Mouse (Mus musculus): ENCODE data around the gene Fam122a. TPM values are rescaled to one million over a fixed set of nuclear protein-coding genes. Genes with fewer than 3 reads are reported as not detected.

Gene Fam122a
- polyA plus RNA-seq, 1 experiment from 2014 or later: 58.6 TPM

GRCm38 (mm10) chr19:24431381-24431780, 45.8 kb downstream of the Fam122a start:
- Histone ChIP-seq H3K27me3 (ENCODE audit: control insufficient read depth, insufficient read depth, low read length) (no peaks in the 10 kb centered on the region), H3K36me3 (ENCODE audit: control insufficient read depth, insufficient read depth, low read length) (no peaks in the 10 kb centered on the region), H3K4me1 (replicated peaks; ENCODE audit: control insufficient read depth, insufficient read depth, low read length) (no peaks in the 10 kb centered on the region), H3K4me2 (ENCODE audit: low read depth, low read length, severe bottlenecking) (no peak overlapping the region), H3K27ac (ENCODE audit: low read depth, low read length) (no peak overlapping the region), H3K9ac (ENCODE audit: low read length) (no peak overlapping the region), H3K4me3 (ENCODE audit: low read depth, low read length) (no peak overlapping the region), H3K9me3 (ENCODE audit: control insufficient read depth, low read length) (no peaks in the 10 kb centered on the region)
- WGBS: 91% methylated on average over 2 of the region's 2 CpGs
- ATAC-seq (replicated peaks; ENCODE audit: low FRiP score): no peak
- no peak for DNase-seq (ENCODE audit: low spot score)

- ATAC-seq (replicated peaks; ENCODE audit: low FRiP score): no peak
- Histone ChIP-seq H3K9me3 (ENCODE audit: control insufficient read depth, low read length) (no peaks in the 10 kb centered on the region), H3K4me1 (replicated peaks; ENCODE audit: control insufficient read depth, insufficient read depth, low read length) (no peaks in the 10 kb centered on the region), H3K27ac (ENCODE audit: low read depth, low read length) (no peak overlapping the region), H3K4me3 (ENCODE audit: low read depth, low read length) (no peak overlapping the region), H3K4me2 (ENCODE audit: low read depth, low read length, severe bottlenecking) (no peak overlapping the region), H3K27me3 (ENCODE audit: control insufficient read depth, insufficient read depth, low read length) (no peaks in the 10 kb centered on the region), H3K36me3 (ENCODE audit: control insufficient read depth, insufficient read depth, low read length) (no peaks in the 10 kb centered on the region), H3K9ac (ENCODE audit: low read length) (no peak overlapping the region)
- DNase-seq (ENCODE audit: low spot score): no peak
- 96% methylated on average over 3 of the region's 3 CpGs for WGBS
Observed at GRCm38 (mm10) chr19:24428011-24428410, 49.1 kb downstream of the Fam122a start.

- H3K27me3 ChIP-seq (ENCODE audit: control insufficient read depth, insufficient read depth, low read length): no peaks in the 10 kb centered on the region
- no peak overlapping the region for H3K4me3 ChIP-seq (ENCODE audit: low read depth, low read length)
- no peak overlapping the region for H3K27ac ChIP-seq (ENCODE audit: low read depth, low read length)
- ATAC-seq (replicated peaks; ENCODE audit: low FRiP score): no peak
- DNase-seq (ENCODE audit: low spot score): no peak
- H3K9ac ChIP-seq (ENCODE audit: low read length): no peak overlapping the region
- no peaks in the 10 kb centered on the region for H3K9me3 ChIP-seq (ENCODE audit: control insufficient read depth, low read length)
- H3K4me2 ChIP-seq (ENCODE audit: low read depth, low read length, severe bottlenecking): no peak overlapping the region
- WGBS: 83% methylated on average over 4 of the region's 4 CpGs
- no peaks in the 10 kb centered on the region for H3K36me3 ChIP-seq (ENCODE audit: control insufficient read depth, insufficient read depth, low read length)
- H3K4me1 ChIP-seq (replicated peaks; ENCODE audit: control insufficient read depth, insufficient read depth, low read length): no peaks in the 10 kb centered on the region
Observed at GRCm38 (mm10) chr19:24427258-24427657, 49.9 kb downstream of the Fam122a start.

- no peaks in the 10 kb centered on the region for H3K27me3 ChIP-seq (ENCODE audit: control insufficient read depth, insufficient read depth, low read length)
- no peak overlapping the region for H3K4me3 ChIP-seq (ENCODE audit: low read depth, low read length)
- no peak overlapping the region for H3K9ac ChIP-seq (ENCODE audit: low read length)
- no peaks in the 10 kb centered on the region for H3K36me3 ChIP-seq (ENCODE audit: control insufficient read depth, insufficient read depth, low read length)
- no peaks in the 10 kb centered on the region for H3K9me3 ChIP-seq (ENCODE audit: control insufficient read depth, low read length)
- no peak for DNase-seq (ENCODE audit: low spot score)
- no peaks in the 10 kb centered on the region for H3K4me1 ChIP-seq (replicated peaks; ENCODE audit: control insufficient read depth, insufficient read depth, low read length)
- WGBS: 90% methylated on average over 7 of the region's 7 CpGs
- no peak overlapping the region for H3K4me2 ChIP-seq (ENCODE audit: low read depth, low read length, severe bottlenecking)
- no peak overlapping the region for H3K27ac ChIP-seq (ENCODE audit: low read depth, low read length)
- ATAC-seq (replicated peaks; ENCODE audit: low FRiP score): no peak
Observed at GRCm38 (mm10) chr19:24426759-24427181, 50.4 kb downstream of the Fam122a start.

Other genes starting within 250 kb of the Fam122a start
- gene Fxn, start 196.8 kb downstream of the Fam122a start, polyA plus RNA-seq (2014; fragmentation: Nextera tagmentation; extraction: Ambion mirVana): 53.3 and 56.8 TPM in 2 replicates
- gene Pip5k1b, start 78.5 kb upstream of the Fam122a start, polyA plus RNA-seq (2014; fragmentation: Nextera tagmentation; extraction: Ambion mirVana): 2.2 and 2.3 TPM in 2 replicates
- gene Tmem252, start 196.7 kb upstream of the Fam122a start, polyA plus RNA-seq (2014; fragmentation: Nextera tagmentation; extraction: Ambion mirVana): 0.69 and 0.83 TPM in 2 replicates